Mouse (Mus musculus): ENCODE data around the gene Magi1.

GRCm38 (mm10) chr6:93724749-93725148 is 559.0 kb downstream of the Magi1 start:
- TF ChIP-seq CTCF (IDR thresholded peaks at IDR 0.05; ENCODE audit: borderline replicate concordance, insufficient read depth, low read depth, low read length) (no peak), POLR2A (IDR thresholded peaks at IDR 0.05; ENCODE audit: borderline replicate concordance, insufficient read depth, low read length) (no peak)

Data from cerebellum, adult 2 months (tissue).